Mouse (Mus musculus): ENCODE measurements around the gene Dhtkd1. TPM values are rescaled to one million over a fixed set of nuclear protein-coding genes. Genes with fewer than 3 reads are reported as not detected.

Dhtkd1 gene
- polyA plus RNA-seq, 1 experiment from 2014 or later = 1.8 TPM

GRCm38 (mm10) chr2:5869746-5870145 lies 72.8 kb downstream of the Dhtkd1 start:
- no peak overlapping the region for H3K9ac ChIP-seq (ENCODE audit: low read depth, low read length)
- H3K36me3 ChIP-seq (ENCODE audit: insufficient read depth, low read length) = peaks cover 29% of the 10 kb centered on the region
- no peaks in the 10 kb centered on the region for H3K4me1 ChIP-seq (replicated peaks; ENCODE audit: insufficient read depth, low read length)
- no peak overlapping the region for H3K27ac ChIP-seq
- no peak overlapping the region for H3K4me3 ChIP-seq (replicated peaks; ENCODE audit: low read depth, low read length)
- TF ChIP-seq CTCF (IDR thresholded peaks at IDR 0.05; ENCODE audit: low read depth) = no peak
- no peaks in the 10 kb centered on the region for H3K9me3 ChIP-seq (replicated peaks; ENCODE audit: low read length)
- WGBS = 86% methylated on average over 5 of the region's 5 CpGs
- DNase-seq (ENCODE audit: low spot score) (no peak), ATAC-seq (replicated peaks; ENCODE audit: low FRiP score, low read depth) (no peak)
- H3K27me3 ChIP-seq (ENCODE audit: insufficient read depth, low read length) = no peaks in the 10 kb centered on the region
- H3K4me2 ChIP-seq (ENCODE audit: low read length) = no peak overlapping the region

GRCm38 (mm10) chr2:5867681-5868080 lies 74.9 kb downstream of the Dhtkd1 start:
- WGBS = 78% methylated on average over 2 of the region's 2 CpGs
- Histone ChIP-seq H3K27me3 (ENCODE audit: insufficient read depth, low read length) (no peaks in the 10 kb centered on the region), H3K36me3 (ENCODE audit: insufficient read depth, low read length) (peaks cover 27% of the 10 kb centered on the region)

GRCm38 (mm10) chr2:5862834-5863233 lies 79.8 kb downstream of the Dhtkd1 start, which contains the start of gene Gm13199:
TSS of gene Gm13199 (minus strand) at chr2:5862934.
- WGBS = 89% methylated on average over 3 of the region's 3 CpGs
- H3K4me1 ChIP-seq (replicated peaks; ENCODE audit: insufficient read depth, low read length) = no peaks in the 10 kb centered on the region
- H3K27me3 ChIP-seq (ENCODE audit: insufficient read depth, low read length) = no peaks in the 10 kb centered on the region
- ATAC-seq (replicated peaks; ENCODE audit: low FRiP score, low read depth) (no peak), DNase-seq (ENCODE audit: low spot score) (no peak)
- TF ChIP-seq CTCF (IDR thresholded peaks at IDR 0.05; ENCODE audit: low read depth) = no peak
- H3K27ac ChIP-seq = no peak within 1 kb of the TSS
- H3K36me3 ChIP-seq (ENCODE audit: insufficient read depth, low read length) = peaks cover 32% of the 10 kb centered on the region
- no peak within 1 kb of the TSS for H3K4me2 ChIP-seq (ENCODE audit: low read length)
- no peaks in the 10 kb centered on the region for H3K9me3 ChIP-seq (replicated peaks; ENCODE audit: low read length)
- no peak within 1 kb of the TSS for H3K4me3 ChIP-seq (replicated peaks; ENCODE audit: low read depth, low read length)
- no peak within 1 kb of the TSS for H3K9ac ChIP-seq (ENCODE audit: low read depth, low read length)

More at GRCm38 (mm10) chr2:5867681-5868080, 74.9 kb downstream of the Dhtkd1 start:
- no peak overlapping the region for H3K27ac ChIP-seq
- no peaks in the 10 kb centered on the region for H3K4me1 ChIP-seq (replicated peaks; ENCODE audit: insufficient read depth, low read length)
- H3K4me2 ChIP-seq (ENCODE audit: low read length) = no peak overlapping the region
- TF ChIP-seq CTCF (IDR thresholded peaks at IDR 0.05; ENCODE audit: low read depth) = no peak
- no peak for DNase-seq (ENCODE audit: low spot score)
- H3K9ac ChIP-seq (ENCODE audit: low read depth, low read length) = no peak overlapping the region
- H3K9me3 ChIP-seq (replicated peaks; ENCODE audit: low read length) = no peaks in the 10 kb centered on the region
- no peak for ATAC-seq (replicated peaks; ENCODE audit: low FRiP score, low read depth)
- no peak overlapping the region for H3K4me3 ChIP-seq (replicated peaks; ENCODE audit: low read depth, low read length)

GRCm38 (mm10) chr2:5851866-5852265 lies 90.7 kb downstream of the Dhtkd1 start:
- Histone ChIP-seq H3K27ac (no peak overlapping the region), H3K9ac (ENCODE audit: low read depth, low read length) (no peak overlapping the region), H3K4me1 (replicated peaks; ENCODE audit: insufficient read depth, low read length) (no peaks in the 10 kb centered on the region), H3K4me2 (ENCODE audit: low read length) (no peak overlapping the region), H3K4me3 (replicated peaks; ENCODE audit: low read depth, low read length) (no peak overlapping the region), H3K36me3 (ENCODE audit: insufficient read depth, low read length) (peaks cover 5% of the 10 kb centered on the region; the same call in 1 of the 2 replicates), H3K27me3 (ENCODE audit: insufficient read depth, low read length) (no peaks in the 10 kb centered on the region), H3K9me3 (replicated peaks; ENCODE audit: low read length) (no peaks in the 10 kb centered on the region)
- DNase-seq (ENCODE audit: low spot score) (no peak), ATAC-seq (replicated peaks; ENCODE audit: low FRiP score, low read depth) (no peak)
- no peak for TF ChIP-seq CTCF (IDR thresholded peaks at IDR 0.05; ENCODE audit: low read depth)
- WGBS = 81% methylated on average over 5 of the region's 5 CpGs

- DNase-seq (ENCODE audit: low spot score) = no peak
- Histone ChIP-seq H3K36me3 (ENCODE audit: insufficient read depth, low read length) (peaks cover 5% of the 10 kb centered on the region; the same call in 1 of the 2 replicates), H3K4me2 (ENCODE audit: low read length) (no peak overlapping the region), H3K4me1 (replicated peaks; ENCODE audit: insufficient read depth, low read length) (no peaks in the 10 kb centered on the region), H3K27me3 (ENCODE audit: insufficient read depth, low read length) (no peaks in the 10 kb centered on the region), H3K27ac (no peak overlapping the region), H3K4me3 (replicated peaks; ENCODE audit: low read depth, low read length) (no peak overlapping the region), H3K9ac (ENCODE audit: low read depth, low read length) (no peak overlapping the region), H3K9me3 (replicated peaks; ENCODE audit: low read length) (no peaks in the 10 kb centered on the region)
- no peak for TF ChIP-seq CTCF (IDR thresholded peaks at IDR 0.05; ENCODE audit: low read depth)
- 85% methylated on average over 9 of the region's 9 CpGs for WGBS
- ATAC-seq (replicated peaks; ENCODE audit: low FRiP score, low read depth) = no peak
Observed at GRCm38 (mm10) chr2:5851116-5851515, 91.5 kb downstream of the Dhtkd1 start.

Other genes with a start within 250 kb of the Dhtkd1 start
- 1.2 and 1.5 TPM in 2 replicates for gene Camk1d, start 228.3 kb downstream of the Dhtkd1 start, polyA plus RNA-seq (2015; fragmentation: Nextera tagmentation; extraction: Ambion mirVana)
- gene Nudt5, start 97.8 kb downstream of the Dhtkd1 start, polyA plus RNA-seq (2015; fragmentation: Nextera tagmentation; extraction: Ambion mirVana) = 40.8 and 46.6 TPM in 2 replicates
- gene Cdc123, start 97.6 kb downstream of the Dhtkd1 start, polyA plus RNA-seq (2015; fragmentation: Nextera tagmentation; extraction: Ambion mirVana) = 208 and 220 TPM in 2 replicates
- 0.75 and 0.98 TPM in 2 replicates for gene Gm13199, start 79.9 kb downstream of the Dhtkd1 start, polyA plus RNA-seq (2015; fragmentation: Nextera tagmentation; extraction: Ambion mirVana)
- 36.6 and 43.2 TPM in 2 replicates for gene Sec61a2, start 47.4 kb downstream of the Dhtkd1 start, polyA plus RNA-seq (2015; fragmentation: Nextera tagmentation; extraction: Ambion mirVana)
- gene Upf2, start 8.7 kb upstream of the Dhtkd1 start, polyA plus RNA-seq (2015; fragmentation: Nextera tagmentation; extraction: Ambion mirVana) = 7.3 and 8.0 TPM in 2 replicates
- gene Proser2, start 187.4 kb upstream of the Dhtkd1 start, polyA plus RNA-seq (2015; fragmentation: Nextera tagmentation; extraction: Ambion mirVana) = 16.7 and 17.0 TPM in 2 replicates